Mouse (Mus musculus) lung, postnatal 0 days (tissue): ENCODE measurements around the gene Helt.

Experiments
- CTCF ChIP-seq: IDR thresholded peaks from 2 replicates; pipeline ENCODE4 v1.5.1; 2016; ENCODE audit warnings: antibody characterized with exemption, mild to moderate bottlenecking
- EP300 ChIP-seq: IDR thresholded peaks from 2 replicates; pipeline ENCODE4 v1.6.1; 2016; ENCODE audit warnings: antibody characterized with exemption, mild to moderate bottlenecking, control low read depth

DNA sequence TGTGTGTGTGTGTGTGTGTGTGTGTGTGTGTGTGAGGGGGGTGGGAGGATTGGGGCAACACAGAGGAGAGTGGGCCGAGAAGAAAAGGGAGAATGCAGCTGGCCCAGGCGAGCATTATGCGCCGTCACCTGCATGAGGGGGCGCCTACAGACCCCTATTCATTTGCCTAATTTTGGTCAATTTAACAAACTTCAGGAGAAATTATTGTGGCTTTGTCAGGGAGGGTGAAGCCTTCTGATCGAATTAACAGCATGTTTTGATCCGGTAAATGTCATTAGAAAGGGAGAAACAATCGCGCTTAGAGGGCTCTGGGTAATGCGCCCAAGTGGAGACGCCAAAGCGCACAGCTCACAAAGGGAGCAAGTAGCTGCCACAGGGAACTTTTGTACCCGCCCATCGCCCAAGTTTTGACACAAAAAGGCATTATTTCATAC, 647 bp upstream of the Helt start:
- TF ChIP-seq CTCF (no peak), EP300 (no peak)
